Mouse (Mus musculus) liver, adult (tissue): ENCODE measurements at regions not wholly inside any gene's neighbourhood (a gene's known extent, or its start where the extent isn't known, plus 50 kb on each side); places are given as distances from the start of the nearest gene placed in this dataset.

Experiments used
- GATA4 ChIP-seq: IDR thresholded peaks from 2 replicates; pipeline ENCODE4 v1.6.1; 2014; ENCODE audit warnings: mild to moderate bottlenecking, low read length; ENCODE audit not compliant: insufficient replicate concordance

- TF ChIP-seq GATA4: no peak
Observed at GRCm38 (mm10) chr1:4656883-4657282, 150.8 kb upstream of the Gm37988 start.

- peak; percentile 42; the same call in 1 of the 2 replicates for TF ChIP-seq GATA4
Observed at GRCm38 (mm10) chr1:4661761-4662160, 145.9 kb upstream of the Gm37988 start.

GRCm38 (mm10) chr1:4669732-4670131, 138.0 kb upstream of the Gm37988 start:
- TF ChIP-seq GATA4: no peak

DNA sequence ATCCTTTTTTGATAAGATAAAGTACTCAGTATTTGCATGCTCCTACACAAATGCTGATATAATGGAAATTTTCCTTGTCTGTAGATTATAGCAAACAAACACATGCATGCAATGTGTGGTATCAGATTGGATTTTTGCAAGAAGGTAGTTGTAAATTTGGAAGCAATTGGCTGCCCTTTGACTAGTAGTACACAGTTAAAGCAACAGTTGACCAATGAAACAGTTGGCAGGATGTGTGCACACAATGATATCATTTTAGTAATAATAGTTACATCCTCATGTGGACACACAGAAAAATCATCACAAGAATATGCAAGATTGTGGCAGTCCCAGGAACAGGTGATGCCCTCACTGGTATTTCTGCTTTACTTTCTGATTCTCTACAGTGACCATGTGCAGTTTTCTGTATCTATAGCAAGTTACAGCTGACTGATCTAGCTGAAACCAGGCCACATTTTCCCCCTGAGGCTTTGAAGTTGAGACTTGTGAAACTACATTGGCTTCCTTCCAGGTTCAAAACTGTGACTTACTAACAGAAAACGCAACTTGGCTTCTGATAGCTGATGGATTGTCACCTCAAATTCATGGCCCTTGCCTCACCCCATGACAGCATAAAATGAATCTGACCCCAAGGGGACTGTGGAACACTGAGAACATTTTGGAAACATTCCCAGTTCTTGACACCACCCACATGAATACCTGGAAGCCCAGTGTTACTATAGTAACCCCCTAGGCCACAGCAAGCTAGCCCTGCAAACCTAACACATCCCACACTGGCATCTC, 136.3 kb upstream of the Gm37988 start:
- no peak for TF ChIP-seq GATA4

GRCm38 (mm10) chr1:4672344-4672743, 135.3 kb upstream of the Gm37988 start:
- TF ChIP-seq GATA4: no peak

GRCm38 (mm10) chr1:4687605-4688004, 120.1 kb upstream of the Gm37988 start:
- no peak for TF ChIP-seq GATA4

- TF ChIP-seq GATA4: no peak
Observed at GRCm38 (mm10) chr1:4689096-4689495, 118.6 kb upstream of the Gm37988 start.

- TF ChIP-seq GATA4: no peak
Observed at GRCm38 (mm10) chr1:4703316-4703715, 104.4 kb upstream of the Gm37988 start.

- no peak for TF ChIP-seq GATA4
Observed at GRCm38 (mm10) chr1:4706171-4706570, 101.5 kb upstream of the Gm37988 start.

- TF ChIP-seq GATA4: no peak
Observed at GRCm38 (mm10) chr1:4722333-4722931, 85.3 kb upstream of the Gm37988 start.
